Comparison of ENCODE assay signal across 11 mouse cellular contexts in the genomic region with DNA sequence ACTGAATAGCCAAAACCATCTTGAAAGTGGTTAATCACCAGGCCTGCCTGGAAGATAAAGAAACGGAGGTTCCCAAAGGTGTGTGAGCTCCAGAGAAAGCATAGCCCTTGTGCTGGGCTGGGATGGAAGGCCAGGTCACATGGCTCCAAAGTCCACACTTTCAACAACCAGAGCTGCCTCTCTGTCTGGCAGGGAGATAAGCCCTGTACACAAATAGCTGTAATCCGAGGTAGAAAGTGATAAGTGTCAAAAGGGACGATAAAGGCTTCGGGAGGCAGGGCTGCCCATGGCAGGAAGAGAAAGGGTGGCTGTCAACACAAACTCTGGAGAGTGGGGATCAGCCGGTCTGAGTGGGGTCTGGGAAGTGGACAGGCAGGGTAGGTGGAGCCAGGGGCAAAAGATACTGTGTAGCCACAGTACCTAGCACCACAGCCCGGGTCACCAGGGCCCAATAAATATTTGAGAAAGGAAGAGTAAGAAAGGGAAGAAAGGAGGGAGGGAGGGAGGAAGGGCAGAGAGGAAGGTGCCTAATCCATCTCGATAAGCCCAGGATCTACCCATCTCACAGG. TPM values are rescaled to one million over a fixed set of nuclear protein-coding genes. Genes with fewer than 3 reads are reported as not detected.
DNase-seq lines count a peak whose midpoint lies in the region; ATAC-seq and TF ChIP-seq lines count a peak whose summit lies in the region.
"Had no signal": no experiment of that assay in that cellular context is flagged by ENCODE, and none has a peak within 500 bp of the region (broad histone marks: within the 10 kb centered on the region; RNA-seq: fewer than 3 reads in every experiment).

No protein-coding gene starts in this region.

- H3K36me3 ChIP-seq in MEL (ENCODE audit: control insufficient read depth in 1 of 2, insufficient read depth in 2 of 2, low read length in 2 of 2), result peaks cover 0 to 12% of the 10 kb centered on the region in 2 experiments; a peak in 2 of 4 replicates
- H3K36me3 ChIP-seq in heart, embryonic 11.5 days (ENCODE audit: control insufficient read depth, insufficient read depth, low read length), result no peaks in the 10 kb centered on the region
- H3K36me3 ChIP-seq in liver, embryonic 13.5 days, result no peaks in the 10 kb centered on the region

- no peak for TF ChIP-seq RAD21 in MEL (IDR thresholded peaks at IDR 0.05; ENCODE audit: low read depth, low read length)

- WGBS in heart, embryonic 11.5 days (ENCODE audit: insufficient replicate concordance), result 5% methylated on average over 7 of the region's 7 CpGs
- WGBS in liver, embryonic 13.5 days (ENCODE audit: insufficient replicate concordance), result 7% methylated on average over 7 of the region's 7 CpGs

- H3K4me3 ChIP-seq in MEL (ENCODE audit: control insufficient read depth in 1 of 2, insufficient read depth in 1 of 2, low read depth in 2 of 2, low read length in 2 of 2), result no peak overlapping the region
- H3K4me3 ChIP-seq in heart, embryonic 11.5 days (ENCODE audit: low read depth, low read length), result no peak overlapping the region
- H3K4me3 ChIP-seq in liver, embryonic 13.5 days (replicated peaks), result no peak overlapping the region

- TF ChIP-seq CTCF in MEL (IDR thresholded peaks at IDR 0.05 in 2 of 3, conservative IDR thresholded peaks at IDR 0.05 in 1 of 3; ENCODE audit: control insufficient read depth in 1 of 3, insufficient read depth in 1 of 3, low read depth in 2 of 3, low read length in 3 of 3, poor library complexity in 1 of 3, severe bottlenecking in 1 of 3), result no peak

- H3K27ac ChIP-seq in MEL (ENCODE audit: control insufficient read depth, low read depth, low read length), result no peak overlapping the region; the same call in 1 of the 2 replicates
- peak overlapping the region; percentile 68 for H3K27ac ChIP-seq in heart, embryonic 11.5 days (ENCODE audit: low read depth, low read length)
- H3K27ac ChIP-seq in liver, embryonic 13.5 days, result peak overlapping the region; percentile 68

- H3K4me1 ChIP-seq in MEL (ENCODE audit: control insufficient read depth in 1 of 2, insufficient read depth in 2 of 2, low read length in 2 of 2), result peaks cover 8 to 20% of the 10 kb centered on the region in 2 experiments
- H3K4me1 ChIP-seq in heart, embryonic 11.5 days (ENCODE audit: control insufficient read depth, insufficient read depth, low read length), result peaks cover 47% of the 10 kb centered on the region
- peaks cover 45% of the 10 kb centered on the region for H3K4me1 ChIP-seq in liver, embryonic 13.5 days (replicated peaks)

- H3K79me2 ChIP-seq in MEL (ENCODE audit: control insufficient read depth, insufficient read depth, low read length, poor library complexity), result no peaks in the 10 kb centered on the region

- peak overlapping the region; percentile 32 for H3K4me2 ChIP-seq in heart, embryonic 11.5 days
- H3K4me2 ChIP-seq in liver, embryonic 13.5 days, result peak overlapping the region; percentile 33; the same call in 1 of the 2 replicates

- H3K9me3 ChIP-seq in MEL (replicated peaks; ENCODE audit: insufficient read depth, low read length), result no peaks in the 10 kb centered on the region
- no peaks in the 10 kb centered on the region for H3K9me3 ChIP-seq in heart, embryonic 11.5 days (replicated peaks; ENCODE audit: control insufficient read depth, low read length)
- no peaks in the 10 kb centered on the region for H3K9me3 ChIP-seq in liver, embryonic 13.5 days (replicated peaks)

- DNase-seq in MEL (ENCODE audit: low read depth, low spot score), result no peak
- peak; percentile 63 for DNase-seq in kidney, adult 8-10 months
- DNase-seq in liver, embryonic 13.5 days, result no peak
- DNase-seq in right cerebral cortex, adult 2 months (ENCODE audit: low spot score in 2 of 2), result no peak
- DNase-seq in retina, embryonic 14.5 days (ENCODE audit: low spot score), result no peak
- DNase-seq in embryo, embryonic 9.5 days (ENCODE audit: extremely low spot score), result no peak
- DNase-seq: cerebellum, adult 18-20 months; left cerebral cortex, postnatal 4 days; retina, postnatal 1 day had no signal

- no peak overlapping the region; the same call in 1 of the 2 replicates for H3K9ac ChIP-seq in MEL (ENCODE audit: control insufficient read depth, low read depth, low read length, poor library complexity, severe bottlenecking)
- H3K9ac ChIP-seq in heart, embryonic 11.5 days (ENCODE audit: low read depth, low read length), result no peak overlapping the region
- H3K9ac ChIP-seq in liver, embryonic 13.5 days, result 0 out of 2 replicates have a peak overlapping the region, but pooled peaks have one; percentile 26

- peak; percentile 73 for ATAC-seq in heart, embryonic 11.5 days (replicated peaks; ENCODE audit: insufficient number of reproducible peaks, low FRiP score, low TSS enrichment)
- peak; percentile 72 for ATAC-seq in liver, embryonic 13.5 days (ENCODE audit: low read depth)
- ATAC-seq: inflammation-experienced regulatory T-cells, adult 6 months had no signal

- no peaks in the 10 kb centered on the region for H3K27me3 ChIP-seq in MEL (ENCODE audit: control insufficient read depth in 1 of 2, insufficient read depth in 2 of 2, low read length in 2 of 2)
- H3K27me3 ChIP-seq in heart, embryonic 11.5 days (ENCODE audit: control insufficient read depth, insufficient read depth, low read length), result no peaks in the 10 kb centered on the region; the same call in 1 of the 2 replicates
- peaks cover 36% of the 10 kb centered on the region for H3K27me3 ChIP-seq in liver, embryonic 13.5 days

- TF ChIP-seq POLR2A in MEL (IDR thresholded peaks at IDR 0.05; ENCODE audit: control insufficient read depth in 1 of 2, insufficient read depth in 1 of 2, low read depth in 1 of 2, low read length in 2 of 2, poor library complexity in 1 of 2), result no peak

- TF ChIP-seq EP300 in MEL (IDR thresholded peaks at IDR 0.05; ENCODE audit: low read depth in 1 of 2, low read length in 2 of 2), result peak; percentile 61 to 66

TF ChIP-seq in MEL, 35 proteins besides CTCF, POLR2A, EP300 and RAD21:
- no peak for TF ChIP-seq TBP (IDR thresholded peaks at IDR 0.05; ENCODE audit: low read depth, low read length)
- TF ChIP-seq MXI1 (IDR thresholded peaks at IDR 0.05; ENCODE audit: low read depth, low read length), result peak; percentile 63; the same call in 1 of the 2 replicates
- no peak for TF ChIP-seq SMC3 (IDR thresholded peaks at IDR 0.05; ENCODE audit: low read depth, low read length)
- peak; percentile 86 for TF ChIP-seq RCOR1 (IDR thresholded peaks at IDR 0.05; ENCODE audit: low read depth, low read length)
- TF ChIP-seq JUND (IDR thresholded peaks at IDR 0.05; ENCODE audit: low read depth, low read length), result no peak
- no peak for TF ChIP-seq MYC (IDR thresholded peaks at IDR 0.05; ENCODE audit: low read depth, low read length)
- peak; percentile 67 for TF ChIP-seq SIN3A (IDR thresholded peaks at IDR 0.05; ENCODE audit: low read length)
- no peak for TF ChIP-seq MEF2A (IDR thresholded peaks at IDR 0.05; ENCODE audit: extremely low read depth, insufficient replicate concordance, low read depth, low read length, poor library complexity, severe bottlenecking)
- TF ChIP-seq TAL1 (IDR thresholded peaks at IDR 0.05; ENCODE audit: low read length), result peak; percentile 14; the same call in 1 of the 2 replicates
- no peak for TF ChIP-seq POLR2AphosphoS5 (IDR thresholded peaks at IDR 0.05; ENCODE audit: borderline replicate concordance, low read depth, low read length)
- TF ChIP-seq TCF12 (IDR thresholded peaks at IDR 0.05; ENCODE audit: low read depth, low read length), result peak; percentile 73
- no peak for TF ChIP-seq CHD1 (IDR thresholded peaks at IDR 0.05; ENCODE audit: low read depth, low read length)
- TF ChIP-seq MAZ (IDR thresholded peaks at IDR 0.05; ENCODE audit: low read depth, low read length), result no peak
- peak; percentile 70 for TF ChIP-seq ETS1 (IDR thresholded peaks at IDR 0.05; ENCODE audit: low read depth, low read length)
- TF ChIP-seq USF1 (IDR thresholded peaks at IDR 0.05; ENCODE audit: low read depth, low read length), result peak; percentile 87
- no peak for TF ChIP-seq NRF1 (IDR thresholded peaks at IDR 0.05; ENCODE audit: insufficient read depth, low read depth, low read length, poor library complexity, severe bottlenecking)
- no peak for TF ChIP-seq POLR2AphosphoS2 (IDR thresholded peaks at IDR 0.05; ENCODE audit: low read length)
- peak; percentile 88 for TF ChIP-seq GATA1 (IDR thresholded peaks at IDR 0.05; ENCODE audit: low read depth, low read length)
- TF ChIP-seq KAT2A (conservative IDR thresholded peaks at IDR 0.05; ENCODE audit: low read depth, low read length), result no peak
- 0 out of 4 replicates have a peak, but pooled peaks of 1 of the 2 experiments have one; percentile 31 for TF ChIP-seq USF2 (IDR thresholded peaks at IDR 0.05; ENCODE audit: borderline replicate concordance in 1 of 2, insufficient read depth in 1 of 2, low read depth in 1 of 2, low read length in 2 of 2)

RNA-seq across cellular contexts. Expression of gene Zmiz1, which starts 7.8 kb away (rescaled TPM):
- total RNA-seq in MEL (2012; rRNA removed), result 2.7 and 3.7 TPM in 2 replicates
- 10 to 100 TPM in 1 of 2 experiments, not detected in 1; 19.9 TPM for polyA plus RNA-seq in MEL (2012; ENCODE audit: insufficient read depth in 1 of 2, insufficient read length in 2 of 2, low read depth in 1 of 2, low replicate concordance in 2 of 2, missing spikeins in 1 of 2)
- polyA plus RNA-seq in heart, embryonic 11.5 days (2014; fragmentation: Nextera tagmentation; extraction: Ambion mirVana), result 34.9 and 36.2 TPM in 2 replicates
- polyA plus RNA-seq in liver, embryonic 13.5 days (2015; fragmentation: Nextera tagmentation; extraction: Ambion mirVana), result 4.5 TPM in 2 replicates

Comparison
In these comparisons a context has a peak if more than half of its experiments do, and no peak if none do; other contexts are left out.
1. DNase-seq: peak in kidney, adult 8-10 months (2 of 2); none in MEL (single experiment), liver, embryonic 13.5 days (single experiment), right cerebral cortex, adult 2 months (0 of 2), retina, embryonic 14.5 days (single experiment) and embryo, embryonic 9.5 days (single experiment).